Mouse (Mus musculus) cortical plate, adult 2 months (tissue): Measurements from ENCODE around the gene Pafah1b2. TPM values are rescaled to one million over a fixed set of nuclear protein-coding genes. Genes with fewer than 3 reads are reported as not detected.

ENCODE experiments used
- H3K27ac ChIP-seq: fragments of 200-500 bp; 2 replicates; pipeline ENCODE4 v1.5.1; 2012; ENCODE audit warnings: low read length, control low read depth, inconsistent platforms; ENCODE audit not compliant: insufficient read depth
- H3K4me1 ChIP-seq: fragments of 200-500 bp; 2 replicates; pipeline ENCODE4 v1.6.1; 2011; ENCODE audit warnings: low read length; ENCODE audit not compliant: control insufficient read depth, insufficient read depth
- H3K4me3 ChIP-seq: fragments of 200-500 bp; 2 replicates; pipeline ENCODE4 v1.5.1; 2011; ENCODE audit warnings: mild to moderate bottlenecking, low read length, control low read depth; ENCODE audit not compliant: insufficient read depth
- CTCF ChIP-seq: fragments of 200-500 bp; IDR thresholded peaks from 2 replicates; pipeline ENCODE4 v1.5.1; 2011; ENCODE audit warnings: mild to moderate bottlenecking, control low read depth, low read length; ENCODE audit not compliant: insufficient read depth; ENCODE audit errors: extremely low read depth
- POLR2A ChIP-seq: fragments of 200-500 bp; IDR thresholded peaks from 2 replicates; pipeline ENCODE4 v1.6.1; 2011; ENCODE audit warnings: mild to moderate bottlenecking, low read length, control low read depth; ENCODE audit not compliant: insufficient read depth; ENCODE audit errors: extremely low read depth
- polyA plus RNA-seq: library from polyadenylated mRNA; depleted of rRNA; stranded (reverse); fragments of >200 nt; gene quantifications from 2 replicates; pipeline ENCODE4 v1.2.3, GENCODE M21; 2012; rRNA removed

The Pafah1b2 gene
- 90.3 and 92.6 TPM in 2 replicates for polyA plus RNA-seq

GRCm38 (mm10) chr9:46012091-46013008 is at the start of gene Pafah1b2, which contains the start of gene Sik3:
Gene Pafah1b2, minus strand, starts transcription at chr9:46012690.
Gene Sik3, plus strand, starts transcription at chr9:46012820.
- peaks cover 3% of the 10 kb centered on the region for H3K4me1 ChIP-seq
- peak; percentile 55 for TF ChIP-seq CTCF
- peak; percentile 33; the same call in 1 of the 2 replicates for TF ChIP-seq POLR2A
- peak within 1 kb of the TSS; percentile 88 for H3K27ac ChIP-seq
- peak within 1 kb of the TSS; percentile 89 for H3K4me3 ChIP-seq

- Histone ChIP-seq H3K4me3 (no peak overlapping the region), H3K4me1 (peaks cover 9% of the 10 kb centered on the region), H3K27ac (peak overlapping the region; percentile 51)
- TF ChIP-seq POLR2A (no peak), CTCF (no peak)
Measured at GRCm38 (mm10) chr9:46061696-46062425, 49.4 kb upstream of the Pafah1b2 start.

- H3K4me1 ChIP-seq: peaks cover 9% of the 10 kb centered on the region
- H3K4me3 ChIP-seq: no peak overlapping the region
- H3K27ac ChIP-seq: no peak overlapping the region
- TF ChIP-seq CTCF (no peak), POLR2A (no peak)
Measured at GRCm38 (mm10) chr9:46060249-46060648, 47.8 kb upstream of the Pafah1b2 start.

- Histone ChIP-seq H3K27ac (no peak overlapping the region), H3K4me1 (peaks cover 11% of the 10 kb centered on the region)
Measured at GRCm38 (mm10) chr9:46058065-46058464, 45.6 kb upstream of the Pafah1b2 start.

GRCm38 (mm10) chr9:46053014-46053666 is 40.6 kb upstream of the Pafah1b2 start:
- Histone ChIP-seq H3K4me1 (peaks cover 3% of the 10 kb centered on the region), H3K27ac (peak overlapping the region; percentile 18; the same call in 1 of the 2 replicates), H3K4me3 (no peak overlapping the region)
- TF ChIP-seq CTCF: no peak
- TF ChIP-seq POLR2A: no peak

More at GRCm38 (mm10) chr9:46058065-46058464, 45.6 kb upstream of the Pafah1b2 start:
- TF ChIP-seq CTCF (no peak), POLR2A (no peak)
- H3K4me3 ChIP-seq: no peak overlapping the region

- Histone ChIP-seq H3K27ac (no peak overlapping the region), H3K4me1 (peaks cover 3% of the 10 kb centered on the region; the same call in 1 of the 2 replicates), H3K4me3 (no peak overlapping the region)
- TF ChIP-seq POLR2A (no peak), CTCF (no peak)
Measured at GRCm38 (mm10) chr9:46050203-46050602, 37.7 kb upstream of the Pafah1b2 start.

- H3K4me1 ChIP-seq: peaks cover 3% of the 10 kb centered on the region; the same call in 1 of the 2 replicates
- no peak overlapping the region for H3K4me3 ChIP-seq
- TF ChIP-seq CTCF (no peak), POLR2A (no peak)
- no peak overlapping the region for H3K27ac ChIP-seq
Measured at GRCm38 (mm10) chr9:46049525-46049924, 37.0 kb upstream of the Pafah1b2 start.

- no peak overlapping the region for H3K27ac ChIP-seq
- no peak for TF ChIP-seq CTCF
- TF ChIP-seq POLR2A: no peak
- H3K4me1 ChIP-seq: no peaks in the 10 kb centered on the region
- no peak overlapping the region for H3K4me3 ChIP-seq
Measured at GRCm38 (mm10) chr9:46046724-46047517, 34.4 kb upstream of the Pafah1b2 start.
